Mouse (Mus musculus) embryonic fibroblast, embryonic 13.5 days (primary cell): ENCODE measurements around the gene Ager.

ENCODE experiments used
- CTCF ChIP-seq: IDR thresholded peaks from 2 replicates; pipeline ENCODE4 v1.5.1; 2011; ENCODE audit warnings: mild to moderate bottlenecking, control low read depth, low read length, moderate library complexity, borderline replicate concordance; ENCODE audit not compliant: insufficient read depth
- POLR2A ChIP-seq: IDR thresholded peaks from 2 replicates; pipeline ENCODE4 v1.6.1; 2011; ENCODE audit warnings: low read depth, mild to moderate bottlenecking, control low read depth, low read length, moderate library complexity

DNA sequence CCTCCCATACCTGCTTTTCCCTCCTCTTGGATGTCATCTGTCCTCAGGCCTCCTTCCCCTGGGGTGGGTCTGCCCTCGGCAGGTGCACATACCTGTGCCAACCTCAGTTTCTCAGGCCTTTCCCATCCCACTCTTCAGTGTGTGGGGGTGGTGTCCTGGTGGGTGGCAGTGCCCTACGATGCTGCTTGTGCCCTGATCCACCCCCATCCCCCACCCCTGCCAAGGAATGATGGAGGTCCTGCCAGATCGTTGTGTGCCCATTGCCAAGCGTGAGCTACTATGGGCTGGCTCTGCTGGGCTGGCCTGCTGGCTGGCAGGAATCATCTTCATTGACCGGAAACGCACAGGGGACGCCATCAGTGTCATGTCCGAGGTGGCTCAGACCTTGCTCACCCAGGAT, 13.4 kb downstream of the Ager start:
- TF ChIP-seq CTCF (no peak), POLR2A (no peak)
